Mouse (Mus musculus) left cerebral cortex, postnatal 14 days (tissue): ENCODE measurements around the gene Fscn2. TPM values are rescaled to one million over a fixed set of nuclear protein-coding genes. Genes with fewer than 3 reads are reported as not detected.
A peak's percentile ranks its signal among the peaks of the same experiment; 100 is the strongest.

Experiments used
- DNase-seq, 2 experiments: peaks; one replicate each; pipeline ENCODE4 v3.0.0; 2021 to 2022; ENCODE audit warnings: low spot score in 2 of 2, mixed read lengths in 1 of 2
- intact Hi-C: fragments of 180-260 bp; cut with DNase I; formaldehyde crosslinking; loops from one replicate; pipeline ENCODE4 v1.15.1; 2025
- total RNA-seq, 2 experiments: library from RNA; stranded (reverse); gene quantifications; 2 replicates each; pipeline ENCODE4 v1.2.3; 2021

The Fscn2 gene
- total RNA-seq, 2 experiments from 2014 or later: 0.80 TPM; not detected in 1

DNA sequence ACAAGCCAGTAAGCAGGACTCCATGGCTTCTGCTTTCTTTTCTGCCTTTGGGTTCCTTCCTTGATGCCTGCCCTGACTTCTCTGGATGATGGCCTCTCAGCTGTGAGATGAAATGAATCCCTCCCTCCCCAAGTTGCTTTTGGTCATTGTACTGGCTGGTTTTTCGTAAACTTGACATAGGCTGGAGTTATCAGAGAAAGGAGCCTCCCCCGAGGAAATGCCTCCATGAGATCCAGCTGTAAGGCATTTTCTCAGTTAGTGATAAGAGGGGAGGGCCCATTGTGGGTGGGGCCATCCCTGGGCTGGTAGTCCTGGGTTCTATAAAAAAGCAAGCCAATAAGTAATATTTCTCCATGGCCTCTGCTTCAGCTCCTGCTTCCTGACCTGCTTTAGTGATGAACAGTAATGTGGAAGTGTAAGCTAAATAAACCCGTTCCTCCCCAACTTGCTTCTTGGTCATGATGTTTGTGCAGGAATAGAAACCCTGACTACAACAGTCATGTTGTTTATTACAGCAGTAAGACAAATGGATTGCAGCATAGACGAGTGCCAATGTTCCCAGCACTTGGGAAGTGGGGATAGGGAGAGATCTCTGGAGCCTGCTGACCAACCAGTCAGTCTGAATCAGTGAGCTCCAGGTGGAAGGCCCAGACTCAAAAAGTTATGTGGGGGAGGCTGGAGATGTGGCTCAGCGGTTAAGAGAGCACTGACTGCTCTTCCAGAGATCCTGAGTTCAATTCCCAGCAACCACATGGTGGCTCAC lies 5.9 kb upstream of the Fscn2 start:
- intact Hi-C loops: no loop called here
- no peak for DNase-seq

GRCm38 (mm10) chr11:120356319-120356840 lies 5.0 kb upstream of the Fscn2 start:
- no peak for DNase-seq
- intact Hi-C loops: no loop called here

DNA sequence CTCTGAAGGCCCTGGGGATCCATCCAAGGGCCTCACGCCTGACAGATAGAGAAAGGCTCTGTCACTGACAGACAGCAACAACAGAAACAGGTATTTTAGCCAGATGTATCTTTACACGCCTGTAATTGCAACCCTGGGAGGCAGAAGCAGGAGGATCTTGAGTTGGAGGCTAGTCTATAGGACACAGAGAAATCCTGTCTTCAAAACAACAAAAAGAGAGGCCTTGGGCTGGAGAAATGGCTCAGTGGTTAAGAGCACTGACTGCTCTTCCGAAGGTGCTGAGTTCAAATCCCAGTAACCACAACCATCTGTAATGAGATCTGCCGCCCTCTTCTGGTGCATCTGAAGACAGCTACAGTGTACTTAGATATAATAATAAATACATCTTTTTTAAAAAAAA lies 4.4 kb upstream of the Fscn2 start:
- intact Hi-C loops: no loop called here
- no peak for DNase-seq

GRCm38 (mm10) chr11:120357791-120358401 lies 3.4 kb upstream of the Fscn2 start:
- intact Hi-C loops: no loop called here
- DNase-seq: peak; percentile 82 to 90

DNA sequence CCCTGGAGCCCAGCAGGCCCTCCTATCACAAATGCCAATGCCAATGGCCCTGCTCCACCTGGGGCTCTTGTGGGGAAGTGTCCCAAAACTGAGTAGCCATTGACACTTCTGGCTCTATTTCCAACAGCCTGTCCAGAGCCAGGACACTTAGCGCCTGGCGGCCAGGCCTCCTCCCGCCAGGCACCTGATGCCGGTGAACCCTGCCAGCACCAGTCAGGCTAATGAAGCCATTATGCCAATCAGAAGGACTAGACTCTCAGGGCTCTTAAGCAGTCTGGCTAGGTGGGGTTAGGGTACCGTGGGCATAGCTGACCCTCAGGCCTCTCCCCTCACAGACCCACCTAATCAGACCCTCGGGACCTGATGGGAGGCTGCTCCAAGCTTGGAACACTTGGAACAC lies 1.9 kb upstream of the Fscn2 start:
- no peak for DNase-seq
- intact Hi-C loops: no loop called here

DNA sequence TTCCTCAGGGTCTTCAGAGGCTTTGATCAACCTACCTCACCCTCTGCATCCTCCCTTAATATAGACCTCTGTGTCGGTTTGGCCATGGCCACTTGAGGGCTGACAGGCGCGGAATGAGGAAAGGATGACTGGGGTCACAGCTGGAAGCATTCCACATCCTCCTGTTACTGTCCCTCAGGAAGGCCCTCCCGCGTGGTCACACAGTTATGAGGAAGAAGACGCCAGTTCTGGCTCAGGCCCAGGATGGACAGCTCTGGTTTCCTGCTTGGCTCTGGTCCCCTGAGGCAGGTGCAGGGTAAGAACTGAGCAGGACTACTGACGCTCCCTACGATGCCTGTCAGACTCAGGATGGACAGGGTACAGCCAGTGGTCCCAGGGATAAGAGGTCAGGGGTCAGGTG lies 1.3 kb upstream of the Fscn2 start:
- intact Hi-C loops: no loop called here
- no peak for DNase-seq

GRCm38 (mm10) chr11:120360755-120361154 lies 579 bp upstream of the Fscn2 start:
- intact Hi-C loops: no loop called here
- no peak for DNase-seq

- intact Hi-C loops: no loop called here
- no peak for DNase-seq
Observed at GRCm38 (mm10) chr11:120362891-120363290, 1.6 kb downstream of the Fscn2 start.

GRCm38 (mm10) chr11:120366443-120367027 lies 5.2 kb downstream of the Fscn2 start:
- intact Hi-C loops: no loop called here
- DNase-seq: no peak

- intact Hi-C loops: no loop called here
- peak in 1 of 2 experiments; percentile 64 for DNase-seq
Observed at GRCm38 (mm10) chr11:120369656-120370055, 8.3 kb downstream of the Fscn2 start.

DNA sequence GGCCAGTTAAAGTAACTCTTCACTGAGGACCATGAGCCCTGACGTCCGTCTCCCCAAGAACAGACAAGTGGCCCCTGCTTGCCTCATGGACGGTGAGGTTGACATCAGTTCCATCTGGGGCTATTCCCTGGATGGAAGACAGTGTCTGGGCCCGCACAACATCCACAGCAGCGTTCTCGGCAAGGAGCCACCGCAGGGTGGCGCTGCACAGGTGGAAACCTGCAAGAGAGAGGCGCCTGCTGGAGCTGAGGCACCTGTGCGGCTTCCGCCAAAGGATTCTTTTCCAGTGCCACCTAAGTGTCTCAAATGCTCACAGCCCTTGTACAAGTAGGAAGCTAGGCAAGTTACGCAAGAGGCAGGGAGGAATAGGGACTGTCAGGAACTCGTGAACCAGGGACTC lies 11.7 kb downstream of the Fscn2 start:
- intact Hi-C loops: no loop called here

GRCm38 (mm10) chr11:120373820-120374586 lies 12.7 kb downstream of the Fscn2 start:
- intact Hi-C loops: no loop called here
- no peak for DNase-seq

More for the DNA sequence above, 11.7 kb downstream of the Fscn2 start:
- no peak for DNase-seq

DNA sequence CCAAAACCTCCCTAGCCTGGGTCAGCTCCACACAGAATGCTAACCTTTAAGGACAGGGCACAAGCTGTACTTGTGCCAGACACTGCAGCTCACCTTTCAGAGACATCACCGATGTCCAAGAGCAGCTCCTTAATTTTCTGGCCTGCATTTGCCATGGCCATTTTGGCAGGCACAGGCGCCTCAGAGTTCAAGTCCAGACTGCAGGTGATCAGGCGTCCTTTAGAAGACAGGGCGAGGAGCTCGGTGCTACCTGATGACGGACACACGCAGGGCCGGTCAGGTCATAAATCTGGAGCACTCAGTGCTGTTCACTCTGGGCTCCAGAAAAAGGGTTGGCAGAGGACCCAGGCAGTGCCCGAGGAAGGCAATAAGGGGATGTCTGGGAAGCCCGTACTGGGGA lies 14.0 kb downstream of the Fscn2 start:
- intact Hi-C loops: no loop called here

DNA sequence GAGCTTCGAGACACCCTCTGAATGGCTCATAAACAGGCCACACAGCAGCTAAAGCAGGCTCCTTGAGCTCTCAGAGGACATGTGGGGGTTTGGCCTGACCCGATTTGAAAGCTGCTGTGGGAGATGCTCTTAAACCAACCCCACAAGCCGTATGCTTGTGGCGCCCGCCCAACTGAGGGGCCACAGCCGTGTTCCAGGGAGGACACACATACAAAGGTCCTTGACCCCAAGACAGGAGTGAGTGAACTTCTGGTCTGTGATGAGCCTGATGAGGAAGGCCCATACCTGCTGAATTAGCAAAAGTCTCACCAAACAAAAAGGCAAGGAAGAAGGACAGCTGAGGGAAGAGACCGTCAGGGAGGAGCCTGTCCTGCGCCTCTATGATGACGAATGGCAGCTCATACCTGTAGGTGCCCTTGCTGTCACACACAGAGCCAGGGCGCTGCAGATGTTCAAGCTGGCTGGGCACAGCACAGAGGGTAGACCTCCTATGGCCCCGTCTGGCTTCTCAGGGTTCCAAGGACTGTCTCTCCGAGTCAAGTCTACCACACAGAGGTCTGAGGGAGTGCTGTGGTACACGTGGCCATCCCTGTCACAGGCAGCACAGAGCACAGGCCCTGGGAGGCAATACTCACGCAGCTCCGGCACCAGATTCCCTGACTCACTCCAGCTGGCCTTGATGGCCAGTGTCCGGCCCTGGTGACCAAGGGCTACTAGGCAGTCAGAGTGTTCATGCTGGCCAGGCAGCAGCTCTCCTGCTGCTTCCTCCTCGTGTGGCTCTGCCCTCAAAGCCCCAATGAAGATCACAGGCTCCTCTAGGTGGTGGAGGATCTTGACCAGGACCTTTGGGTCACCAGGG lies 15.2 kb downstream of the Fscn2 start:
- no peak for DNase-seq

More for the DNA sequence above, 14.0 kb downstream of the Fscn2 start:
- no peak for DNase-seq

DNA sequence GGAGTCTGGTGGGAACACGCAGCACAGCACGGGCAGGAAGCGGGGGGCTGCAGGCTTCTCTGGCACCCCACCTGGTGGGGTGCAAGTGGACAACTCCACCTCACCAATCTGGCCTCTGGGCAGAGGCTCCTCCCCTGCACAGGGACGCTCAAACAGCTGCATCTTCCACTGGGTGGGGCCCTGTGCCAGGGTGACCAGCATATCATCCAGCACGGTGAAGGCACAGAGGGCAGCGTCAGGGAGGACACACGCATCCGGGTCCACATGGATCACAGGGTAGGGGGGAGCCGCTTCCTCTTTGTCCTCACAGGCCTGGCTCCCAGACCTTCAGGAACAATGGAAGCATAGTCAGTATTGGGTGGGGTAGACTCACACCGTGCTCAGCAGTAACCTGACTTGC lies 16.0 kb downstream of the Fscn2 start:
- no peak for DNase-seq
- intact Hi-C loops: no loop called here

More for the DNA sequence above, 15.2 kb downstream of the Fscn2 start:
- intact Hi-C loops: no loop called here

GRCm38 (mm10) chr11:120378031-120378610 lies 16.8 kb downstream of the Fscn2 start:
- peak in 1 of 2 experiments; percentile 35 for DNase-seq
- intact Hi-C loops: no loop called here

GRCm38 (mm10) chr11:120378611-120379540 lies 17.5 kb downstream of the Fscn2 start, which contains the start of gene Faap100:
TSS of gene Faap100 (minus strand) at chr11:120378764.
- DNase-seq: peak; percentile 86 to 89
- intact Hi-C loops: no loop called here
